Mouse (Mus musculus): Measurements from ENCODE around the gene Fam57b.

Gene Fam57b

GRCm38 (mm10) chr7:126799050-126799467 is 1.6 kb downstream of the Fam57b start:
- DNase-seq (ENCODE audit: low read depth, low spot score): peak; percentile 98

DNA sequence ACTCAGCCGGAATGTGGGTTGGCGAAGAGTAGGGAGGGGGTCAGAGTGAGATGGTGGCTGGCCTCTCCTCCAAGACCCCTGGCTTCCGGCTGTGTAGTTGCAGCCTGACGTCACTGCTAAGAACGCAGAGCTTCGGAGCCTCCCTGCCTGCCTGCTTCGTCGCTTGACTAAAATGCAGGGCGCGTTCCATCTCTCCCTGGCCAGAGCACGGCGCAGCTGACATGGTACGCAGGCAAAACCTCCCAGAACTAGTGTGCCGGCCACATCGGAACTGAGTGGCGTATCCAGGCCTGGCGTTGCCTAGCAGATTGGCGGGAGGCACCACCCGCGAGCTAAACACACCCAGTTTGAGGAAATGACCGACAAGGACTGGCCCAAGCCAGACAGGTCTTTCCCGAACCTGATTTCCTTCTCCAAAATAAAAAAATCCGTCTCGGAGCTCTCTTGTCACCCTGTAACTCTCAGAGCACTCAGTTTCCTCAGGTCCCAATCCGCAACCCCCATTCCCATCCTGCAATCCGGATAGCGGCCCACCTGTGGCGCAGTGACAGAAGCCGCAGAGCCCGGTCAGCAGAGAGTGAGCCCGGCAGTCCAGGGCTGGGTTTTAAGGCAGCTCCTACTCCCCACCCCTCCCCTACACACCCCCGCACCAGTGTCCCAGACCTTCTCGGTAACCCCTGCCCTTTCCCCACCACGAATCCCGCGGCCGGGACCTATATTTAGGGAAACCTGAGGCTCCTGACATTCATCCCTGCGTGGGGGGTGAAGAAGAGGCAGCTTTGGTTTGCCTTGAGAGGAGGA is 2.2 kb downstream of the Fam57b start:
- DNase-seq (ENCODE audit: low read depth, low spot score): no peak

DNA sequence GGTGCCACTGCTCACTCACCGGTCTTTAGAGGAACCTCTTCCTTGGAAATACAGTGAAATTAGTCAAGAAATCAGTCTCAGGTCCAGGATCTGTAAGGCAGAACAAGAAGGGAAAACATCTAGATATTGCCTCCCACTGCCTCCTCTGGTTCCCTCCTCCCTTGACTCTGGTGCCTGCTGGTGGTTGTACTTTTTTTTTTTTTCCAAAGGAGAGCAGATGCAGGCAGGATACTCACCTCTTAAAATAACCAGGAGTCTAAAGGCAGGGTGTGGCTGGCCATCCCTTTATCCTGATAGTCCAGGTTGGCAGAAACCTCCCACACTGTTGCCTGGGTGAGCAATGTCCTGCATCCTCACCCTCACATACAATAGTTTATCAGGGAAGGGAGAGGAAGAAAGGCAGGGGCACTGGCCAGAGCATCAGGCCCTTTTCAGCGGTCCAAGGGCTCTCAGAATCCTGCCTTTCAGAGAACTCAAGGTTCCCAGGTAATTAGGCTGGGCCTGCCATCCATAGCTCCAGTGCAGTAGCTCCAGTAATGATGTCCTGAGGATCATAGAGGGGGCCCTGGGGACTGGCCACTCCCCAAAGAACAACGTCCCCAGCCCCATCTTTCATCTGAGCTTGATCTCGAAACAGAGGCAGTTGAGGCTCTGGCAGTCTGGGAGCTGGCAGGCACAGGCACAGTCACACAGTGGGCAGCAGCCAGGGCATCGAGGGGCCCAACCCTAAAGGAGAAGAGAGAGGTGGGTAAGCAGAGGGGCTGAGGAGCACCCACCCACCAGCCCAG is 3.0 kb downstream of the Fam57b start:
- DNase-seq (ENCODE audit: low read depth, low spot score): no peak

- DNase-seq (ENCODE audit: low read depth, low spot score): no peak
Observed at GRCm38 (mm10) chr7:126801057-126801422, 3.6 kb downstream of the Fam57b start.

GRCm38 (mm10) chr7:126802134-126802889 is 4.8 kb downstream of the Fam57b start:
- no peak for DNase-seq (ENCODE audit: low read depth, low spot score)

DNA sequence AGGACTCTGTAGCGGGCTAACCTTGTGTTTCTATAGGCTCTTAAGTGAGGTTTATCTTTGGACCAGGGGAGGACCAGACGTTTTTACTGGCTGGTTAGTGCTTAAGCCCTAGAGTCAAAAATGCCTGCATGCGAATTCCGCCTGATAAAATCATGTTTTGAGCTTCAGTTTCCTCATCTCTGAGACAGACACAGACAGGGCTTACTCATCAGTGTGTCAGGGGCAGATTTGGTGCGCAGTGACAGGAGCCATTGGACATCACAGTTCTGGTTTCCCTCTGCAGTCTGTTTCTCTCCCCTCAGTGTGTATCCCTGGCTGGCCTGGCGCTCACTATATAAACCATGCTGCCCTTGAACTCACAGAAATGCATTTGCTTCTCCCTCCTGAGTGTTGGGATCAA is 5.7 kb downstream of the Fam57b start:
- no peak for DNase-seq (ENCODE audit: low read depth, low spot score)

DNA sequence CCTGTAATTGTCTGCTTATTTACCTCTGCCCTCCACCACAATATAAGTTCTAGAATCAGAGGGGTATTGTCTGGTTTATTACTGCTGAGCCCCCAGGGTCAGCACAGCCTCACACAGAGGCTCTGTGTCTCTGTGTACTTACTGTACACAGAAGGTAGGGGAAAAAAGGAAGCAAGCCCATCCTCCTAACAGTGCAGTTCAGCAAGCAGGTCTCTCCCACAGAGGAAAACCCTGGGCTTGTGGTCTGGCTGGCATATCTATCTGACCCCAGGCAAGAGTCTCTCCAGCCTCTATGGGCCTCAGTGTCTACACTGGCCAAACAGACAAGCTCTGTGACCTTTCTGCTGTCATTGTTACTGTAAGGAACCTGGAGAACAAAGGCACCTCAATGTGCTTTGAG is 6.3 kb downstream of the Fam57b start:
- DNase-seq (ENCODE audit: low read depth, low spot score): no peak

GRCm38 (mm10) chr7:126806956-126807355 is 9.5 kb downstream of the Fam57b start:
- DNase-seq (ENCODE audit: low read depth, low spot score): no peak

DNA sequence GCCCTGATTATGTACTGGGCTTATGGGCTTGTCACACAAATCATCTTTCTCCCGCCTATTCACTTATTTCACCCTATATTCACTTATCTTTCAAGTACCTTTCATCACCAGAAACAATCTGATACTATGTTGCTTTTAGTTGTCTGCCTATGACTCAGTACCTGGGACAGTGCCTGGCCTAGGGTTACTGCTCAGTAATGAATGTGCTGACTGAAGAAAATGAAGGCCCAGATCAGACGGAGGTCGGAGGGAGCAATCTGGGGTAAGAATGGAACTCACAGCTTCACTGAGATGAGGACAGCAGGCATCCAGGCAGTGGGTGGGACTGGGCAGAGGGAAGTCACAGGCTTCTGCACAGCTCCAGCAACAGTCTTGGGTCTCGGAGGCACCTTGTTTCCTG is 9.9 kb downstream of the Fam57b start:
- no peak for DNase-seq (ENCODE audit: low read depth, low spot score)

DNA sequence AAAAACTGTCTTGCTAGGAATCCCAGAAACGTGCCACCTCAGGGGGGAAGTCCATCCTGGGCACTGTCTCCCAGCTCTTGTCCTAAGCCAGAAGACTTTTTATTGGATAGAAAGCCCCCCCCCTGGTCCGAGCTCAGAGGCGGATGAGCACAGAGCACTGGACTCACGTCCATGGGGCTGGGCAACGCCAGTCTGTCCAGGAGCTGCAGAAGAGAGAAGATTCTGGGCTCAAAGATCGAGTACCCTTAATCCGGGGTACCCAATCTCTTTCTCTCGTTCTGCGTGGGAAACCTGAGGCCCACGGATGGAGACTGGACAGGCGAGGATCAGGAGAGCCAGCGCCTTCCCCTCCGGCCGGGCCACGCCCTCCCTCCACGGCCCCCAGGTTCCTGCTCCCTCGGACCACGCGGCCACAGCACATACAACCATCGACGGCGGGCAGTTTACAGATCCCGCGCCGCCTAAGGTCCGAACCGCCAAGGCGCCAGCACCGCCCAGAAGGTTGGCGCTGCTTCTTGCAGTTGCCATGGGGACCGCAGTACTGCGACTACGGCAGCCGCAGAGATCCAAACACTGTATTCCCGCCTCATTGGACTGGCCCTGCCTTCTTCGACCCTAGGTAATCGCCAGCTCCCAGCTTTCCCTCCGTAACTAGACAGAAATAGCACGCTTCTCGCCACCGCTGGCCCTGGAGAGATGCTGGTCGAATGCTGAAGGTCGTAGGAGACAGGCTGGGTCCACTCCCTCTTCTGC is 11.4 kb downstream of the Fam57b start:
- DNase-seq (ENCODE audit: low read depth, low spot score): peak; percentile 91

DNA sequence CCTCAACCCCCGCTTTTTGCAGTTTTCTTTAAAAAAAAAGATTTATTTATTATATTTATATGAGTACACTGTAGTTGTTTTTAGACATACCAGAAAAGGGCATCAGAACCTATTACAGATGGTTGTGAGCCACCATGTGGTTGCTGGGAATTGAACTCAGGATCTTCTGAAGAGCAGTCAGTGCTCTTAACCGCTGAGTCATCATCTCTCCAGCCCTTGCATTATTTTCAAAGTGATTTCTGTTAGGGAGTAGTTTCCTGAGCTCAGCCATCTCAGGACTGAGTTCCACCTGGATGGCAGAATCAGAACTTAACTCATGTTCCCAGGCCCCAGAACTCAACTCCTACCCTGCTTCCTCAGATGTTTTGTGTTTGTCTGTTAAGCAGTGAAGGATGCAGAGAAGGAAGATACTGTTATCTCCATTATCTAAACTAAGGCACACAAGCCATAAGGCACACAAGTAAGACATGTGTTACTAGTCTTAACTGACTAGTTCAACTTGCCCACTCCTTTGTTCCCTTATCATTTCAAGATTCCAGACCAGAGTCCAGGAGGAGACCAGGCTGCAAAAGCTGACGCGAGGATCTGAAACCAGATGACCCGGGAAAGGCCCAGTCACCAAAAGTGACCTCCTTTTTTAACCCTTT is 12.4 kb downstream of the Fam57b start:
- DNase-seq (ENCODE audit: low read depth, low spot score): no peak

DNA sequence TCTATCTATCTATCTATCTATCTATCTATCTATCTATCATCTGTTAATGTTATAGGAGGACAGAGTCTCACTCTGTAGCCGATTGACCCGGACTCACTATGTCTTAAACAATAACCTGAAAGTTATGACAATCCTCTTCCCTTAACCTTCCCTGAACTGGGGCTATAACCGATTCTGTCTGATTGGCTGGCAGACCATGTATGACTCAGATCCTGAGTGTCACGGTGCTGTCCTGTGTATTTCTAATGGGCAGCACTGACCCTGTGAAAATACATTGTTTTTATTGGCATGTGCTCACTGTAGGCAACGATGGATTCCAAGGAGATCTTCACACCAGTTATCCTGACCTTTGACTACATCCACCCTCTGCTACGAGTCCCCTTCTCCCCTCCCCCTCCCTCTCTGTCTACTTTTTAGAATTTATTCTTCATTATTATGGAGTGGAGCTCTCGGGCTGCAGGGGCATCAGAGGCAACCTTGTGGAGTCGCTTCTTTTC is 18.3 kb downstream of the Fam57b start:
- no peak for DNase-seq (ENCODE audit: low read depth, low spot score)

- no peak for DNase-seq (ENCODE audit: low read depth, low spot score)
Observed at GRCm38 (mm10) chr7:126816494-126816893, 19.0 kb downstream of the Fam57b start.

- DNase-seq (ENCODE audit: low read depth, low spot score): peak; percentile 57
Observed at GRCm38 (mm10) chr7:126817595-126817994, 20.1 kb downstream of the Fam57b start.

DNA sequence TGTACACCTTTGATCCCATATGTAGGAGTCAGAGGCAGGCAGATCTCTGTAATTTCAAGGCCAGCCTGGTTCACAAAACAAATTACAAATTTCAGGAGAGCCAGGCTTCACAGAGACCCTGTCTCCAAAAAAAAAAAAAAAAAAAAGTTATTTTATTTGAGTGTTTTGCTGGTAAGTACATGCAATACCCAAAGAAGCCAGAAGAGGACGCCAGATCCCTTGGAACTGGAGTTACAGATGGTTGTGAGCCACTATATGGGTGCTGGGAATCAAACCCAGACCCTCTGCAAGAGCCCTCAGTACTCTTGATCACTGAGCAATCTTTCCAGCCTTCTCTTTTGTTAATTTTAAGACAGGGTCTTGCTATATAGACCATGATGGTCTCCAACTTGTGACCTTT is 21.4 kb downstream of the Fam57b start:
- no peak for DNase-seq (ENCODE audit: low read depth, low spot score)

GRCm38 (mm10) chr7:126821835-126822511 is 24.5 kb downstream of the Fam57b start:
- DNase-seq (ENCODE audit: low read depth, low spot score): peak; percentile 81

GRCm38 (mm10) chr7:126822741-126823140 is 25.3 kb downstream of the Fam57b start:
- DNase-seq (ENCODE audit: low read depth, low spot score): no peak

- DNase-seq (ENCODE audit: low read depth, low spot score): no peak
Observed at GRCm38 (mm10) chr7:126823202-126823711, 25.8 kb downstream of the Fam57b start.

DNA sequence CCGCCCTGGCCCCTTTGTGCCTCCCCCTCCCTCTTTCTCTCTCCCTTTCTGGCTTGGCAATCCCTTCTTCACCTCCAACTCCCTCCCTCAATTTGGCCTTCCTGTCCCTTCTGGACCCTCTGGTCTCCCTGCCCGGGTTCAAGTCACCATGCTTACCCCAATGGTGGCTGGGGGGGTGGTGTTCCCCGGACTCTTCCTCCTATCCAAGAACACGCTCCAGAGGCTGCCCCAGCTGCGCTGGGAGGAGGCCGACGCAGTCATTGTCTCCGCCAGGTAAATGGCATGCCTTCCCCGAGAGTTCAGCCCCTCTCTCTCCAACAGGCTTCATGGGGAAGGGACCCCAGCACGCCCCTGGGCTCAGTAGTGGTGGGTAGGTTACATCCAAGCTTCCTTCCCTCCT is 26.5 kb downstream of the Fam57b start:
- DNase-seq (ENCODE audit: low read depth, low spot score): no peak

- no peak for DNase-seq (ENCODE audit: low read depth, low spot score)
Observed at GRCm38 (mm10) chr7:126825403-126825802, 27.9 kb downstream of the Fam57b start.
